Mouse (Mus musculus) hindbrain, embryonic 13.5 days (tissue): Measurements from ENCODE around the gene Notch3. TPM values are rescaled to one million over a fixed set of nuclear protein-coding genes. Genes with fewer than 3 reads are reported as not detected.
A peak's percentile ranks its signal among the peaks of the same experiment; 100 is the strongest.

Experiments
- ATAC-seq: fragments of 200-750 bp; cut with Nextera tagmentation; 2 replicates; pipeline ENCODE4 v1.8.0; 2017; ENCODE audit warnings: moderate TSS enrichment; ENCODE audit not compliant: low FRiP score
- H3K27ac ChIP-seq: fragments of 300-500 bp; sonication (generic); 2 replicates; pipeline ENCODE4 v1.5.1; 2015; ENCODE audit warnings: inconsistent platforms, mild to moderate bottlenecking, moderate library complexity
- H3K27me3 ChIP-seq: fragments of 300-500 bp; sonication (generic); 2 replicates; pipeline ENCODE4 v1.6.1; 2015; ENCODE audit warnings: mild to moderate bottlenecking, inconsistent platforms
- H3K36me3 ChIP-seq: fragments of 300-500 bp; sonication (generic); 2 replicates; pipeline ENCODE4 v1.6.1; 2015; ENCODE audit warnings: mild to moderate bottlenecking, inconsistent platforms
- H3K4me1 ChIP-seq: fragments of 300-500 bp; sonication (generic); replicated peaks from 2 replicates; pipeline ENCODE4 v1.6.1; 2015; ENCODE audit warnings: inconsistent platforms
- H3K4me2 ChIP-seq: fragments of 300-500 bp; sonication (generic); 2 replicates; pipeline ENCODE4 v1.6.1; 2015; ENCODE audit warnings: inconsistent platforms, mild to moderate bottlenecking, moderate library complexity
- H3K4me3 ChIP-seq: fragments of 300-500 bp; sonication (generic); 2 replicates; pipeline ENCODE4 v1.5.1; 2015; ENCODE audit warnings: mild to moderate bottlenecking, inconsistent platforms
- H3K9ac ChIP-seq: fragments of 300-500 bp; sonication (generic); 2 replicates; pipeline ENCODE4 v1.6.1; 2015; ENCODE audit warnings: mild to moderate bottlenecking, inconsistent platforms
- H3K9me3 ChIP-seq: fragments of 300-500 bp; sonication (generic); 2 replicates; pipeline ENCODE4 v1.6.1; 2016; ENCODE audit warnings: inconsistent platforms
- WGBS: fragments of 180-500 bp; shearing (Covaris S2); methylation state at CpG from one replicate; pipeline ENCODE4 v1.1.7; 2015; 5-methylcytosine and 5-hydroxymethylcytosine counted together
- polyA plus RNA-seq: library from polyadenylated mRNA; unstranded; fragments of >200 nt; fragmentation: Nextera tagmentation; extraction: Ambion mirVana; gene quantifications from 2 replicates; pipeline ENCODE4 v1.2.1, GENCODE M21; 2015

The Notch3 gene
- polyA plus RNA-seq, 1 experiment from 2014 or later, result 8.6 TPM

DNA sequence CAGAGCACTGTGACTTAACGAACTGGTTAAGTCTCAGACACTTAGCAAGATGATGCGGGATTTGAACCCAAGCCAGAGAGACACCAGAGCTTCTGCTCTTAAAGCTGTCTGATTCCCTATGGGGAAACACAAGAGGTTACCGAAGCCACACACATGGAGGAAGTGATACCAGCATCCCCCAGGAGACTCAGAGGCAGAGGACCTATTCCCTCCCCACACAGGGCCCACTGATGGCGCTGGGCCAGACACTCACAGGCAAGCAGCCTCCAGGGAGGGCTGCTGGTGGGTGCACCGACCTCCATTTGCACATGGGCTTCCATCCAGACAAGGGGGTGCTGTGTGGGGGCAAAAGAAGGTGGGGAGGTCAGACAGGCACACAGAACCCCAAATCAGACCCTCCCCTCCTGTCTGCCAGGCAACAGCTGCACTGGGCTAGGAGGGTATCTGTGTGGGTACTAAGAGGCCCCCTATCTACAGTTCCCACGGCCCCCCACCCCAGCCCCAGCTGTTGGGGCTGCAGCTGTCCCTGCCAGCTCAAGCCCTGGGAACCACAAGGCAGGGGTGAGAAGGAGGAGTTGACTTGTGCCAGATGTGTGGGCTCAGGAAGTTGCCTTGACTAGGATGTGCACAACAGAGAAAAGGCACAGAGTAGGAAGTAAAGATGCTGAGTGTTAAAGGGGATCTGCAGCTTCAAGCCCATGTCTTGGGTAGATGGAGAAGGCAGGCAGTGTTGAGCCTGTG lies 2.6 kb downstream of the Notch3 start:
- ATAC-seq, result no peak
- Histone ChIP-seq H3K36me3 (no peaks in the 10 kb centered on the region), H3K27ac (peak overlapping the region; percentile 60), H3K4me3 (peak overlapping the region; percentile 1; the same call in 1 of the 2 replicates), H3K27me3 (no peaks in the 10 kb centered on the region), H3K4me1 (peaks cover 54% of the 10 kb centered on the region), H3K9me3 (no peaks in the 10 kb centered on the region), H3K9ac (no peak overlapping the region), H3K4me2 (peak overlapping the region; percentile 89)
- WGBS, result 55% methylated on average over 6 of the region's 6 CpGs

DNA sequence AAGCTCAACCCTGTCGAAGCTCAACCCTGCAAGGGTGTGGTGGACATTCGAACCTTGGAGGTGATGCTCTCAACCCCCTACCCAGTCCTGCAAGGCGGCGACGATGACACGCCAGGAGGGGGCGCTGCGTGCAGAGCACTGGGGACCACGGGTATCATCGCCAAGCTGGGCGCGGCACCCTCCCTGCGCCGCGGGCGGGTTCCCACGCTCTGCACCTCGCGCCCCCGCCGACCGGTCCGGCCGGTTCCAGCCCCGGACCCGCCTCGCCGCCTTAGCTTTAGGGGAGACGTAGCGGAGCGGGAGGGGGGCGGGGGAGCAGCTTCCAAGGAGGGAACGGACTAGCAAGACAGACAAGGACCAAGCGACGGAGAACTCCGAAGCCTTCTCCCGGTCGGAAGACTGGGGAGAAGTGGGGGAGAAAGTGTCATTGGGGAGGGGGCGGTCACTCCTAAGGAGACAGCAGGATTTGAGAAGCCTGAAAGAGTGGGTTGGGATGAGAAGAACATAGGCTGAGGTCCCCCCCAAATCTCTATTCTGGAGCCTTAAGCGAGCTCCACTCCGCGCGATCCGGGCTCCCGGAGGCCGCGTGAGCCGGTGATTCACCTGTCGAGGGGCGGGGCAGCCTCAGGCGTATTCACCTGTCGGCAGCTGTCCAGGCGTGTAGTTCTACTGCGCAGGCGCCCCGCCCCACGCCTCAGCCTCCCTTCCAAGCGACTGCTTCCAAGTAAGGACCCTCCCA lies 4.4 kb downstream of the Notch3 start:
- peak overlapping the region; percentile 77 for H3K9ac ChIP-seq
- H3K9me3 ChIP-seq, result no peaks in the 10 kb centered on the region
- peak overlapping the region; percentile 30; the same call in 1 of the 2 replicates for H3K27ac ChIP-seq
- no peaks in the 10 kb centered on the region for H3K27me3 ChIP-seq
- H3K4me2 ChIP-seq, result peak overlapping the region; percentile 89
- WGBS, result 1% methylated on average over 58 of the region's 58 CpGs
- peak overlapping the region; percentile 60 for H3K4me3 ChIP-seq
- H3K36me3 ChIP-seq, result peaks cover 9% of the 10 kb centered on the region; the same call in 1 of the 2 replicates
- H3K4me1 ChIP-seq, result peaks cover 54% of the 10 kb centered on the region
- ATAC-seq, result peak; percentile 31; the same call in 1 of the 2 replicates

DNA sequence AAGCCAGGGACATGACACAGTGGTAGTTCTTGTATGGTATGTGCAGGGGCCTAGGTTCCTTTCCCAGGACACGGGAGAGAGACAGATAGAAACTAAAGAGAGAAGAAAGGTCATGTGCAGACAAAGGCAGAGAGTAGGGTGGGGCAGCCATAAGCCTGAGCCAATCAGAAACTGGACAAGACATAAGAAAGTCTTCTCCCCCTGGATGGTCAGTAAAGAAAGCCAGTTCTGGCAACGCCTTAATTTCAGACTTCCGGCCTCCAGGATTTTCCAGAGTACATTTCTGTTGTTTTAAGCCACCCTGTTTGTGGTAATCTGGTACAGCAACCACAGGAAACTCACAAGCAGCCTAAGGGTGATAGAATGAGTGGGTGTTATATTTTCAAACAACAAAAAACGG lies 5.8 kb downstream of the Notch3 start:
- Histone ChIP-seq H3K9ac (no peak overlapping the region), H3K4me1 (peaks cover 43% of the 10 kb centered on the region), H3K9me3 (no peaks in the 10 kb centered on the region), H3K4me3 (no peak overlapping the region), H3K27me3 (no peaks in the 10 kb centered on the region), H3K4me2 (no peak overlapping the region), H3K27ac (no peak overlapping the region), H3K36me3 (peaks cover 16% of the 10 kb centered on the region; the same call in 1 of the 2 replicates)
- no peak for ATAC-seq
- WGBS, result 74% methylated on average over 4 of the region's 4 CpGs

DNA sequence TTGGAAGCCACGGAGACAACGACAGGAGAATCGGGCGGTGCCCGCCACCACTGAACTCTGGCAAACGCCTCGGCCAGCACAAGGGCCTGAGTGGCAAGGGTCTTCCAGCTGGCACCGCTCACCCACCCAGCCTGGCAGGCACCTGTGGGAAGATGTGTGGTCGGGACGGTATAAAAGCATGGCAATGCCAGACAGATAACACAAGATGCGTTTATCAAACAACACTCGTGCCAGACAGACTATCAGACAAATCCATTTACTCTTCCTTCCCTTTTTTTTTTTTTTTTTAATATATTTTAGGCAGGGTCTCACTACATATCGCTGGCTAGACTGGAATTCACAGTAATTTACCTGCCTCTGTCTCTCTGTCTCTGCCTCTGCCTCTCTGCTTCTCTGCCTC lies 7.8 kb downstream of the Notch3 start:
- H3K9me3 ChIP-seq, result no peaks in the 10 kb centered on the region
- H3K27me3 ChIP-seq, result no peaks in the 10 kb centered on the region
- peaks cover 25% of the 10 kb centered on the region for H3K4me1 ChIP-seq
- 92% methylated on average over 13 of the region's 13 CpGs for WGBS
- no peak overlapping the region for H3K4me3 ChIP-seq
- ATAC-seq, result no peak
- no peak overlapping the region for H3K27ac ChIP-seq
- H3K4me2 ChIP-seq, result no peak overlapping the region
- peaks cover 28% of the 10 kb centered on the region for H3K36me3 ChIP-seq
- H3K9ac ChIP-seq, result no peak overlapping the region

DNA sequence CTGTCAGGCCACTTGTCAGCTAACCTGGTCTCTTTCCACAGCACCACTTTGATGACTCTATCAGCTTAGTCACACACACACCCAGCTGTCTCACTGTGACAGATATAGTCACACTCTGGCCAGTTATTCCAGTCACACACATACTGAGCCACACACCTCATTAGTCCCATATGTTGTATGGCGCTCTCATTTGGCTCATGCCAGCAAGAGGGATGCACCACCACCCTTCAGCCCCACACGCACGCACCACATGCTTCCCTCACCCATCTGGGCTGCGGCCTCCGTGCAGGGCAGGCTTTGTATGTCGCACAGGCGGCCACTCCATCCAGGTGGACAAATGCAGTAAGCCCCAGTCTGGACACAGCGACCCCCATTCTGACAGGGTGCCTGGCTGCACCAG lies 19.9 kb downstream of the Notch3 start:
- peaks cover 19% of the 10 kb centered on the region for H3K4me1 ChIP-seq
- no peaks in the 10 kb centered on the region for H3K9me3 ChIP-seq
- H3K4me2 ChIP-seq, result no peak overlapping the region
- 0 out of 2 replicates have a peak, but pooled peaks have one; percentile 16 for ATAC-seq
- H3K27me3 ChIP-seq, result no peaks in the 10 kb centered on the region
- H3K4me3 ChIP-seq, result no peak overlapping the region
- no peak overlapping the region for H3K9ac ChIP-seq
- 87% methylated on average over 8 of the region's 8 CpGs for WGBS
- H3K27ac ChIP-seq, result no peak overlapping the region
- H3K36me3 ChIP-seq, result peaks cover 46% of the 10 kb centered on the region

DNA sequence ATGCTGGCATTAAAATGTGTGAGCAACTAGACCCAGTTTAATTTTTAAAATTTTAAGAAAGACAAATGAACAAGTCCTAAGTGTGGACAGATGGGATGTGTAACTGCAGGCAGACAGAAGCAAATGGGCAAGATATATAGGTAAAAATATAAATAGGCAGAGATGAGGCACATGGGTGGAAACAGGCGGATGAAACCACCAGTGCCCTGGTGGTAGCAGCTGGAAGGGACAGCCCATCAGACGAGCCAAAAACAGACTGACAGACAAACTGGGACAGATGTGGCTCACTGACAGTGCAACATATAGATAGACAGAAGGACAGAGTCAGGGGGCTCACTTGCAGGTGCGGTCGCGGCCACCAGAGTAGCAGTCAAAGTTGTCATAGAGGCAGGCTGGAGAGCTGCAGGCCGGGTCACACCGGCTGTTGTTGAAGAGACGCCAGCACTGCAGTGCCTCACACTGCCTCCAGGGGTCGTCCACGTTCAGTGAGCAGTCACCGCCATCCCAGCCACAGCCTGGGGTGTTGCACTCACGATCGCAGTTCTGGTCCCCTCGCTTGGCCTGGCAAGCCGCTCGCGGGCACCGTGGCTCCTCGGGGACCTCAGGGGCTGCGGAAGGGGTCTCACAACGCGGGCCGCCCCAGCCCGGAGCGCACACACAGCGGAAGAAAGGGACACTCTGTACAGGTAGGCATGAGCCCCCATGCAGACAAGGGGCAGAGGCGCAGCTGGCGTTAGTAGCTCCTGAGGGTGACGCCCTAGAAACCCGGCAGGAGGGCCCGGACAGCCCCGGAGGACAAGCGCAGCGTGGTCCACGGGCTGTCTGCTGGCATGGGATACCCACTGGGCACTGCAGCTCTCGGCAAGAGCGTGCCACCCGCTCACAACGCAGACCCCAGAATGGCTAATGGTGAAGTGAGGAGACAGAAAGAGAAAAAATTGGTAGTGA lies 23.5 kb downstream of the Notch3 start:
- no peak overlapping the region; the same call in 1 of the 2 replicates for H3K27ac ChIP-seq

DNA sequence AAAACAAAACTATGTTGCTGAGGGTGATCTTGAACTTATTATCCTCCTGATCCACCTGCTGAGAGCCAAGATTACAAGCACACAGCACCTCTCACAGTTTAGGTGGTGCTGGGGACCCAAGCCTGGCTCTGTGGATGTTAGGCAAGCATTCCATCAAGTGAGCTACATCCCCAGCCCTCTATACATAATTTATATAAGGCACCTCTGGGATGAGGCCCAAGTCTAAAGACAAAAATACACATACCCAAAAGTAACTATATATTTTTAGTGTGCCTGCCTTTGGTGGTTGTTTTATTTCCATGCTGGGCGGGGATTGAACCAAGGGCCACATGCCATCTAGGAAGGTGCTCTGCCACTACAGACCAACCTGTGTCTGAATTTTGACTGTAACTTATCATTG lies 24.4 kb downstream of the Notch3 start:
- no peak overlapping the region for H3K4me3 ChIP-seq
- no peaks in the 10 kb centered on the region for H3K9me3 ChIP-seq
- H3K9ac ChIP-seq, result no peak overlapping the region
- 100% methylated on average over 1 of the region's 1 CpGs for WGBS
- no peak for ATAC-seq
- peaks cover 19% of the 10 kb centered on the region for H3K4me1 ChIP-seq
- no peak overlapping the region for H3K4me2 ChIP-seq
- H3K27me3 ChIP-seq, result no peaks in the 10 kb centered on the region
- H3K27ac ChIP-seq, result no peak overlapping the region
- peaks cover 52% of the 10 kb centered on the region for H3K36me3 ChIP-seq

More for the DNA sequence above, 23.5 kb downstream of the Notch3 start:
- Histone ChIP-seq H3K4me2 (peak overlapping the region; percentile 57), H3K9ac (peak overlapping the region; percentile 68), H3K9me3 (no peaks in the 10 kb centered on the region), H3K36me3 (peaks cover 52% of the 10 kb centered on the region), H3K4me1 (peaks cover 19% of the 10 kb centered on the region), H3K27me3 (no peaks in the 10 kb centered on the region), H3K4me3 (peak overlapping the region; percentile 37)
- 21% methylated on average over 39 of the region's 39 CpGs for WGBS
- peak; percentile 60 for ATAC-seq

DNA sequence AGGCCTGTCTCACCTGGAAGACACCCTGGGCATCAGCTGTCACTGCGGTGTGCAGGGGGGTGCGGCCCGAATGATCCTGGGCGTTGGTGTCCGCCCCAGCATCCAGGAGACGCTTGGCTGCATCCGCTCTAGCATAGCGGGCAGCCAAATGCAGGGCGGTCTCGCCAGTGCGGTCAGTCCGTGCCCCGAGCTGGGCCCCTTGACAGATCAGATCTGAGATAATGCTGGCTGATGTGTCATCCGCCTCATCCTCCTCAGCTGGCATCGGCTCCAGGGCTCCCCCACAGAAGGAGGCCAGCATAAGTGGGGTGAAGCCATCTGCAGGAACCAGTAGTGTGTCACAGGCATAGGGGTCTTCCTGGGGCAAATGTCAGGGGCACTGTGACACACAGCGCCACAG lies 33.3 kb downstream of the Notch3 start:
- WGBS, result 89% methylated on average over 16 of the region's 16 CpGs
- no peak overlapping the region for H3K9ac ChIP-seq
- no peaks in the 10 kb centered on the region for H3K4me1 ChIP-seq
- no peaks in the 10 kb centered on the region for H3K9me3 ChIP-seq
- ATAC-seq, result no peak
- peaks cover 56% of the 10 kb centered on the region for H3K36me3 ChIP-seq
- no peak overlapping the region for H3K4me2 ChIP-seq
- H3K27me3 ChIP-seq, result no peaks in the 10 kb centered on the region
- no peak overlapping the region for H3K4me3 ChIP-seq
- H3K27ac ChIP-seq, result no peak overlapping the region

DNA sequence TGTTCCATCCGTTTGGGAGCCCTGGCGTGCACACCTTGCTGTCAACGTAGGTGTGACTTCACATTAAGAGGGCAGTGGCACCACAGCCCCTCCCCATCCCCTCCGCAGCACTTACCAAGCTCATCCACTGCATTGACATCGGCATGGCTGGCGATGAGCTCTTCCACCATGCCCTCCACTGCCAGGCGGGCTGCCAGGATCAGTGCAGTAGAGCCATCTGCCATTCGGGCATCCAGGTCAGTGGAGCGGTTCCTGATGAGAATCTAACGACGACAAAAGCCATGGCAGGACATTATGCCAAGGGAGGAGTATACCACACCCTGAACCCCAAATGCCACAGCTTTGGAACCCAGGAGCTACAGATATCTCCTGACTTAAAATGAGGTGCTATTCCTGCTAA lies 34.6 kb downstream of the Notch3 start:
- no peak for ATAC-seq
- Histone ChIP-seq H3K4me3 (no peak overlapping the region), H3K9me3 (no peaks in the 10 kb centered on the region), H3K4me2 (no peak overlapping the region), H3K27me3 (no peaks in the 10 kb centered on the region), H3K27ac (no peak overlapping the region), H3K4me1 (no peaks in the 10 kb centered on the region), H3K9ac (no peak overlapping the region), H3K36me3 (peaks cover 56% of the 10 kb centered on the region)
- 94% methylated on average over 11 of the region's 11 CpGs for WGBS

DNA sequence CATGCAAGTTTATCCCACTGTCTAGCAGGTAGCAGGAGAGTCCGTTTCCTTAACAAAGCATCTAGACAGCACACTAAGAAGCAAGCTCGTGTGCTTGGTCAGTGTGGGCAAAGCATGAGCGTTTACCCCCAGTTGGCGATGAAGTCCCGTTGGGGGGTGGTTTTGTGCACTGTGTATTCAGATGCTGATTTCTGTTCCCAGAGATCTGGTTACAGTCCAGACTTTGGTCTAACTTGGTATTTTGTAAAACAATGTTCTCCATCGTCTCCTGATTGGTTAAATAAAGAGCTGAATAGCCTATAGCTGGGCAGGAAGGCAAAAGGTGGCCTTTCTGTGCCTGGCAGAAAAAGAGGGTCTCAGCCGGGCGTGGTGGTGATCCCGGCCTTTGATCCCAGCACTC lies 36.1 kb downstream of the Notch3 start:
- Histone ChIP-seq H3K4me1 (no peaks in the 10 kb centered on the region), H3K27ac (no peak overlapping the region), H3K4me3 (no peak overlapping the region), H3K4me2 (no peak overlapping the region), H3K36me3 (peaks cover 60% of the 10 kb centered on the region), H3K9ac (no peak overlapping the region), H3K27me3 (no peaks in the 10 kb centered on the region), H3K9me3 (no peaks in the 10 kb centered on the region)
- no peak for ATAC-seq
- WGBS, result 90% methylated on average over 9 of the region's 9 CpGs

DNA sequence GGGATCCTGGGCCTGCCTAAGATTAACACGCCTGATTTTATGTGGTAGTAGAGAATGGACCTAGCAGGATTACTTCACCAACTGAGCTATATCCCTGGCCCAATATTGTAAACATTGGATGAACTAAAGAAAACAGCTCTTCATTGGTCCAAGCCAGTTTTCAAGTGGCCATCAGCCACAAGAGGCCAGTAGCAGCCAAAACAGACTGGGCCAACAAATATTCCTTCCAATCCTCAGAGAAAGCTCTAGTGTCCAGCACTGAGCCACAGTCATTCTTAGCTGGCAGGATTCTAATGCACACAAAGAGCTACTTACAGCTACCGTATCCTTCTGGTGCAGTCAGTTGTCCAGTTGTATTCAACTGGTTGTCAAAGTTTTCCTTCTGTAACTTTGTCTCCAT lies 39.5 kb downstream of the Notch3 start:
- H3K4me1 ChIP-seq, result no peaks in the 10 kb centered on the region
- no peaks in the 10 kb centered on the region for H3K27me3 ChIP-seq
- H3K4me3 ChIP-seq, result no peak overlapping the region
- 89% methylated on average over 2 of the region's 2 CpGs for WGBS
- H3K9me3 ChIP-seq, result no peaks in the 10 kb centered on the region
- no peak overlapping the region for H3K4me2 ChIP-seq
- peaks cover 60% of the 10 kb centered on the region for H3K36me3 ChIP-seq
- H3K9ac ChIP-seq, result no peak overlapping the region
- ATAC-seq, result no peak
- H3K27ac ChIP-seq, result no peak overlapping the region

DNA sequence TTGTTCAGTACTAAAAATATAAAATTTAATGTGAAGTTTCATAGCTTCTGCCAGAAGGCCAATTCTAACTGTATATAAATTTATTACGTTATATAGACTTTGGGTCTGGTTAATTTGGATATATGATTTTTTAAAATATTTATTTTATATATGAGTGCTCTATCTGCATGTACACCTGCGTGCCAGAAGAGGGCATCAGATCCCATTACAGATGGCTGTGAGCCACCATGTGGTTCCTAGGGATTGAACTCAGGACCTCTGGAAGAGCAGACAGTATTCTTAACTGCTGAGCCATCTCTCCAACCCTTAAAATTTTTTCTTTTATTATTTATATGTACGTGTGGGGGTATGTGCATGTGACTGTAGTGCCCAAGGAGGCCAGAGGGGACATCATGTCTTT lies 41.2 kb downstream of the Notch3 start:
- no peak overlapping the region for H3K27ac ChIP-seq
- no peaks in the 10 kb centered on the region for H3K4me1 ChIP-seq
- no peaks in the 10 kb centered on the region for H3K27me3 ChIP-seq
- WGBS, result 85% methylated on average over 3 of the region's 3 CpGs
- ATAC-seq, result no peak
- no peak overlapping the region for H3K9ac ChIP-seq
- H3K36me3 ChIP-seq, result peaks cover 58% of the 10 kb centered on the region
- no peaks in the 10 kb centered on the region for H3K9me3 ChIP-seq
- no peak overlapping the region for H3K4me3 ChIP-seq
- H3K4me2 ChIP-seq, result no peak overlapping the region
